Mouse (Mus musculus) central nervous system, embryonic 18 days (tissue): ENCODE measurements around the gene 3110082J24Rik. TPM values are rescaled to one million over a fixed set of nuclear protein-coding genes. Genes with fewer than 3 reads are reported as not detected.

ENCODE experiments used
- polyA plus RNA-seq: library from polyadenylated mRNA; depleted of rRNA; stranded (reverse); fragments of >200 nt; gene quantifications from 2 replicates; pipeline ENCODE4 v1.2.3, GENCODE M21; 2012; rRNA removed

3110082J24Rik gene
- polyA plus RNA-seq: 1.8 and 2.1 TPM in 2 replicates

GRCm38 (mm10) chr5:30105668-30106300 is at the start of gene 3110082J24Rik:
3110082J24Rik (minus strand) TSS chr5:30106086.

GRCm38 (mm10) chr5:30154474-30155394 is 48.8 kb upstream of the 3110082J24Rik start, which contains the start of the genes Hadha and Hadhb:
Hadha (minus strand) TSS chr5:30155162.
Hadhb (plus strand) TSS chr5:30155248.

GRCm38 (mm10) chr5:30104841-30105667 is 832 bp downstream of the 3110082J24Rik start, which contains the start of gene Garem2:
Garem2 (plus strand) TSS chr5:30105161.

GRCm38 (mm10) chr5:30072825-30073821 is 32.8 kb downstream of the 3110082J24Rik start, which contains the start of gene Tyms:
Tyms (minus strand) TSS chr5:30073617.

Other genes with a start within 250 kb of the 3110082J24Rik start
- 0.09 and 0.61 TPM in 2 replicates for gene Il6, start 93.0 kb downstream of the 3110082J24Rik start, polyA plus RNA-seq
- gene Tyms, start 32.5 kb downstream of the 3110082J24Rik start, polyA plus RNA-seq: 24.6 and 28.8 TPM in 2 replicates
- 12.5 and 12.9 TPM in 2 replicates for gene Garem2, start 925 bp downstream of the 3110082J24Rik start, polyA plus RNA-seq
- 60.2 and 70.9 TPM in 2 replicates for gene Hadha, start 49.1 kb upstream of the 3110082J24Rik start, polyA plus RNA-seq
- 42.0 and 47.0 TPM in 2 replicates for gene Hadhb, start 49.2 kb upstream of the 3110082J24Rik start, polyA plus RNA-seq
- not detected in 2 replicates for gene Adgrf3, start 99.6 kb upstream of the 3110082J24Rik start, polyA plus RNA-seq
- gene Selenoi, start 126.5 kb upstream of the 3110082J24Rik start, polyA plus RNA-seq: 48.1 and 49.8 TPM in 2 replicates
- 6.2 and 7.0 TPM in 2 replicates for gene Drc1, start 175.3 kb upstream of the 3110082J24Rik start, polyA plus RNA-seq